Mouse (Mus musculus) midbrain, embryonic 12.5 days (tissue): ENCODE measurements around the gene Mbd4. TPM values are rescaled to one million over a fixed set of nuclear protein-coding genes. Genes with fewer than 3 reads are reported as not detected.

Experiments
- ATAC-seq: fragments of 200-750 bp; cut with Nextera tagmentation; 2 replicates; pipeline ENCODE4 v1.8.0; 2017; ENCODE audit warnings: low read depth, moderate TSS enrichment, moderate library complexity; ENCODE audit not compliant: low FRiP score
- H3K27ac ChIP-seq: fragments of 300-500 bp; sonication (generic); replicated peaks from 2 replicates; pipeline ENCODE4 v1.5.1; 2016; ENCODE audit warnings: mild to moderate bottlenecking
- H3K27me3 ChIP-seq: fragments of 300-500 bp; sonication (generic); 2 replicates; pipeline ENCODE4 v1.6.1; 2016; ENCODE audit warnings: mild to moderate bottlenecking
- H3K36me3 ChIP-seq: fragments of 300-500 bp; sonication (generic); 2 replicates; pipeline ENCODE4 v1.6.1; 2016
- H3K4me1 ChIP-seq: fragments of 300-500 bp; sonication (generic); 2 replicates; pipeline ENCODE4 v1.6.1; 2016
- H3K4me2 ChIP-seq: fragments of 300-500 bp; sonication (generic); replicated peaks from 2 replicates; pipeline ENCODE4 v1.6.1; 2016; ENCODE audit warnings: mild to moderate bottlenecking, moderate library complexity
- H3K4me3 ChIP-seq: fragments of 300-500 bp; sonication (generic); 2 replicates; pipeline ENCODE4 v1.5.1; 2016; ENCODE audit warnings: mild to moderate bottlenecking
- H3K9ac ChIP-seq: fragments of 300-500 bp; sonication (generic); replicated peaks from 2 replicates; pipeline ENCODE4 v1.6.1; 2016; ENCODE audit warnings: mild to moderate bottlenecking, moderate library complexity
- H3K9me3 ChIP-seq: fragments of 300-500 bp; sonication (generic); 2 replicates; pipeline ENCODE4 v1.6.1; 2016; ENCODE audit warnings: mild to moderate bottlenecking
- WGBS: fragments of 180-500 bp; shearing (Covaris S2); methylation state at CpG from one replicate; pipeline ENCODE4 v1.1.7; 2016; 5-methylcytosine and 5-hydroxymethylcytosine counted together
- polyA plus RNA-seq: library from polyadenylated mRNA; unstranded; fragments of >200 nt; fragmentation: Nextera tagmentation; extraction: Ambion mirVana; gene quantifications from 2 replicates; pipeline ENCODE4 v1.2.1, GENCODE M21; 2016

Mbd4 gene
- polyA plus RNA-seq, 1 experiment from 2014 or later, result 24.4 TPM

- WGBS, result 73% methylated on average over 10 of the region's 10 CpGs
- H3K4me1 ChIP-seq, result peaks cover 18% of the 10 kb centered on the region
- ATAC-seq, result no peak
- no peaks in the 10 kb centered on the region for H3K27me3 ChIP-seq
- H3K4me2 ChIP-seq, result no peak overlapping the region
- H3K9me3 ChIP-seq, result no peaks in the 10 kb centered on the region
- H3K9ac ChIP-seq, result no peak overlapping the region
- peaks cover 77% of the 10 kb centered on the region for H3K36me3 ChIP-seq
- H3K4me3 ChIP-seq, result no peak overlapping the region
- H3K27ac ChIP-seq, result no peak overlapping the region; the same call in 1 of the 2 replicates
Observed at GRCm38 (mm10) chr6:115804432-115805192, 48.6 kb downstream of the Mbd4 start.

GRCm38 (mm10) chr6:115803541-115804382 lies 49.4 kb downstream of the Mbd4 start:
- H3K4me2 ChIP-seq, result no peak overlapping the region
- H3K27me3 ChIP-seq, result no peaks in the 10 kb centered on the region
- H3K27ac ChIP-seq, result 0 out of 2 replicates have a peak overlapping the region, but pooled peaks have one; percentile 6
- peaks cover 86% of the 10 kb centered on the region for H3K36me3 ChIP-seq
- WGBS, result 49% methylated on average over 16 of the region's 16 CpGs
- peak; percentile 47; the same call in 1 of the 2 replicates for ATAC-seq
- H3K9ac ChIP-seq, result no peak overlapping the region
- peaks cover 18% of the 10 kb centered on the region for H3K4me1 ChIP-seq
- no peak overlapping the region for H3K4me3 ChIP-seq
- H3K9me3 ChIP-seq, result no peaks in the 10 kb centered on the region

- ATAC-seq, result no peak; the same call in 1 of the 2 replicates
- H3K4me3 ChIP-seq, result no peak overlapping the region
- peaks cover 98% of the 10 kb centered on the region for H3K36me3 ChIP-seq
- 93% methylated on average over 3 of the region's 3 CpGs for WGBS
- H3K4me1 ChIP-seq, result peaks cover 12% of the 10 kb centered on the region
- no peak overlapping the region for H3K9ac ChIP-seq
- H3K4me2 ChIP-seq, result no peak overlapping the region
- H3K9me3 ChIP-seq, result no peaks in the 10 kb centered on the region
- no peaks in the 10 kb centered on the region for H3K27me3 ChIP-seq
- H3K27ac ChIP-seq, result no peak overlapping the region
Observed at GRCm38 (mm10) chr6:115801811-115802210, 51.4 kb downstream of the Mbd4 start.

GRCm38 (mm10) chr6:115792691-115793215 lies 60.4 kb downstream of the Mbd4 start:
- no peak overlapping the region for H3K4me2 ChIP-seq
- no peak overlapping the region for H3K9ac ChIP-seq
- H3K27me3 ChIP-seq, result no peaks in the 10 kb centered on the region
- WGBS, result 91% methylated on average over 21 of the region's 21 CpGs
- no peaks in the 10 kb centered on the region for H3K4me1 ChIP-seq
- H3K27ac ChIP-seq, result no peak overlapping the region
- ATAC-seq, result no peak
- peaks cover 99% of the 10 kb centered on the region for H3K36me3 ChIP-seq
- no peaks in the 10 kb centered on the region for H3K9me3 ChIP-seq
- H3K4me3 ChIP-seq, result no peak overlapping the region

GRCm38 (mm10) chr6:115791842-115792686 lies 61.1 kb downstream of the Mbd4 start:
- Histone ChIP-seq H3K9ac (no peak overlapping the region), H3K4me1 (no peaks in the 10 kb centered on the region), H3K27ac (no peak overlapping the region), H3K36me3 (peaks cover 99% of the 10 kb centered on the region), H3K27me3 (no peaks in the 10 kb centered on the region), H3K4me3 (no peak overlapping the region), H3K4me2 (no peak overlapping the region), H3K9me3 (no peaks in the 10 kb centered on the region)
- no peak for ATAC-seq
- 91% methylated on average over 34 of the region's 34 CpGs for WGBS

- no peak for ATAC-seq
- Histone ChIP-seq H3K9ac (no peak overlapping the region), H3K4me2 (no peak overlapping the region), H3K36me3 (peaks cover 99% of the 10 kb centered on the region), H3K4me1 (no peaks in the 10 kb centered on the region), H3K27me3 (no peaks in the 10 kb centered on the region), H3K27ac (no peak overlapping the region), H3K4me3 (no peak overlapping the region), H3K9me3 (no peaks in the 10 kb centered on the region)
- 87% methylated on average over 10 of the region's 10 CpGs for WGBS
Observed at GRCm38 (mm10) chr6:115791016-115791415, 62.2 kb downstream of the Mbd4 start.

Other genes with a start within 250 kb of the Mbd4 start
- 157 and 168 TPM in 2 replicates for gene Raf1, start 176.7 kb downstream of the Mbd4 start, polyA plus RNA-seq
- gene Tmem40, start 91.0 kb downstream of the Mbd4 start, polyA plus RNA-seq, result 1.3 and 1.9 TPM in 2 replicates
- 37.1 and 40.0 TPM in 2 replicates for gene Cand2, start 78.8 kb downstream of the Mbd4 start, polyA plus RNA-seq
- 1,622 and 1,683 TPM in 2 replicates for gene Rpl32, start 44.6 kb downstream of the Mbd4 start, polyA plus RNA-seq
- 2.1 TPM in 2 replicates for gene Efcab12, start 15.0 kb downstream of the Mbd4 start, polyA plus RNA-seq
- 27.7 and 28.9 TPM in 2 replicates for gene Ift122, start 99 bp upstream of the Mbd4 start, polyA plus RNA-seq
- gene Rho, start 78.4 kb upstream of the Mbd4 start, polyA plus RNA-seq, result 0.33 TPM in 1 of 2 replicates, not detected in the other
- not detected in 2 replicates for gene H1foo, start 91.6 kb upstream of the Mbd4 start, polyA plus RNA-seq
- 15.1 and 15.9 TPM in 2 replicates for gene Plxnd1, start 141.6 kb upstream of the Mbd4 start, polyA plus RNA-seq